Mouse (Mus musculus): ENCODE data around the gene Rpl10a.
"Not testable (repeated sequence)": the region's sequence is repeated elsewhere in the genome, so short reads cannot be mapped to it uniquely, and the experiment has no call there.

The Rpl10a gene

GRCm38 (mm10) chr17:28331241-28332112, 3.2 kb downstream of the Rpl10a start:
- no peak for DNase-seq

GRCm38 (mm10) chr17:28332113-28332914, 4.0 kb downstream of the Rpl10a start:
- no peak for DNase-seq

- no peak for DNase-seq
These were observed 4.8 kb downstream of the Rpl10a start for GRCm38 (mm10) chr17:28332915-28333546.

- DNase-seq = no peak
These were observed 7.0 kb downstream of the Rpl10a start for GRCm38 (mm10) chr17:28335267-28335666.

DNA sequence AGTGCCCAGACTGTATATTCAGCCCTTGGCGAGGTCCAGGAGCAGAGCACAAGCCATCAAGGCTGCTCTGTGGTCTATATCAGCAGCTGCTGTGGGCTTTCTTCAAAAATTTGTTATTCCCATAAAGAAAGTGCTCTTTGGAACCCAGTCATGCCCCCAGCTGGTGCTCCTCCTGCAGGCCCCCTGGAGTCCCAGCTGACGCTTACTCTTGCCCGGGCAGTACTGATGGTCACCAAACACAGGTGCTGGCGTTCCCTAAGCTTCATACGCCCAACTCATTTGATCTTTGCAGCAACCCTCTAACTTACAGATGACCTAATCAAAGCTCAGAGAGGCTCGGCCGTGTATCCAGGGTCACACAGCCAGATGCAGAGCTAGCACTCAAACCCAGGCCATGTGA, 9.3 kb downstream of the Rpl10a start:
- no peak for DNase-seq

DNA sequence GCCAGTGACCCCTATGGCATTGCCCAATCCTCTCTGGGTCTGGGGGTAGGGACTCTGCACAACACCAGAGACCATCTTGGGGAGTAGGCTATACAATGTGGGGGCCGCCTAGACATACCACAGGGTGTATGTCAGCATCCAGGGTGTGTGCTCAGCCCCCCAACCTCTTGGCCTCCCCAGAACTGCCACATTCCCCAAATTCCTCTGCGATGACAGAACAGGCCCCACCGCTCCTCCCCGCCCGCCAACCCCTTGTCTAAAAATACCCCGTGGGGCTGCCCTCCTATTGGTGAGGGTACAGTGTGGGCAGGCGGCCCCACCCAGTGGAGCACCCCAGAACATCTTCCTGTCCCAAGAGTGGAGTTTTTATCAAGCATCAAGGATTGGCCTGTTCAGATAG, 12.3 kb downstream of the Rpl10a start:
- no peak for DNase-seq

DNA sequence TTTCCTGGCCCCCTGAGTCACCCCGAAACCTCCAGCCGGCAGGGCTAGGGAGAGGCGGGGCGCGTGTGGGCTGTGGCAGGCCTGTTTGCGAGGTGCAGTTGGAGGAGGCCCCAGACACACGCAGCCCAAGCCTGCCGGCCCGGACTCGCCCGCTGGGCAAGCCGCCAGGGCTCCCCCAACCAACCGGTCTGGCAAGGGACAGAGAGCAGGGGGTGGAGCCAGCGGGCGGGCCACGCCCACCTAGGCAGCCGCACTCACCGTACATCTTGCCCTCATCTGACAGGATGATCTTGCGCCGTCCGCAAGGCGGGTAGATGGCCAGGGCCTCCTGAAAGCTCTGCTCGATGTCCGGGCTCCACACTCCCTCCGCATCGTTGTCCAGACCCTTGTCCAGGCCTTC, 12.8 kb downstream of the Rpl10a start:
- DNase-seq = peak; percentile 24

DNA sequence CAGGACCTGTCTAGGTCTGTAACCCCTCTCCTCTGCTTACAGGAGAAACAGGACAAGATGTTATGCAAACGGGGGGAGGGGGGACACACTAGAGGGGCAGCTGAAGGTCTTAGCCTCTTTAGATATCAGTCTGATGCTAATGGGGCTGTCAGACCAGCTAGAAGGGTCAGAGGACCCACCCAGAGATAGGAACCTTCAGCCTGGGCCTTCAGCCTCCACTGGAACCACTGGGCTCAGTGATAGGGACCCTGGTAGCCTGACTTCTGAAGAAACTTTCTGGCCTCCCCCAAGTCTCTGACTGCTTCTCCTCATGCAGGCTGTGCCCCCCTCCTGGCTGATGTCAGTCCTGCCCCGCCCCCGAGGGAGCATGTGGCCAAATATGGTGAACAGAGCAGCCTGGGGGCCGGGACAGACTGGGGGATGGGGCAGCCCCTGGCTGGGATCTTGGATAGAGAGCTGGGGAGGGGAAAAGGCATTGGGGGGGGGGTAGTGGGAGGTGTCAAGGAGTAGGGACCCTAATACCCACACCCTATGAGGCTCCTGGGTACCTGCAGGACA, 15.9 kb downstream of the Rpl10a start:
- DNase-seq = no peak

GRCm38 (mm10) chr17:28344670-28345069, 16.4 kb downstream of the Rpl10a start:
- DNase-seq = no peak

- DNase-seq = no peak
These were observed 17.0 kb downstream of the Rpl10a start for GRCm38 (mm10) chr17:28345271-28345721.

- DNase-seq = no peak
These were observed 17.6 kb downstream of the Rpl10a start for GRCm38 (mm10) chr17:28345882-28346281.

- DNase-seq = no peak
These were observed 19.1 kb downstream of the Rpl10a start for GRCm38 (mm10) chr17:28347327-28347726.

GRCm38 (mm10) chr17:28348211-28348610, 19.9 kb downstream of the Rpl10a start:
- no peak for DNase-seq

- no peak for DNase-seq
These were observed 21.1 kb downstream of the Rpl10a start for GRCm38 (mm10) chr17:28349264-28349880.

GRCm38 (mm10) chr17:28349901-28350465, 21.7 kb downstream of the Rpl10a start:
- DNase-seq = no peak

GRCm38 (mm10) chr17:28350466-28351352, 22.4 kb downstream of the Rpl10a start, which contains the start of gene Tead3:
TSS of gene Tead3 (minus strand) at chr17:28350817.
- DNase-seq = peak; percentile 83

DNA sequence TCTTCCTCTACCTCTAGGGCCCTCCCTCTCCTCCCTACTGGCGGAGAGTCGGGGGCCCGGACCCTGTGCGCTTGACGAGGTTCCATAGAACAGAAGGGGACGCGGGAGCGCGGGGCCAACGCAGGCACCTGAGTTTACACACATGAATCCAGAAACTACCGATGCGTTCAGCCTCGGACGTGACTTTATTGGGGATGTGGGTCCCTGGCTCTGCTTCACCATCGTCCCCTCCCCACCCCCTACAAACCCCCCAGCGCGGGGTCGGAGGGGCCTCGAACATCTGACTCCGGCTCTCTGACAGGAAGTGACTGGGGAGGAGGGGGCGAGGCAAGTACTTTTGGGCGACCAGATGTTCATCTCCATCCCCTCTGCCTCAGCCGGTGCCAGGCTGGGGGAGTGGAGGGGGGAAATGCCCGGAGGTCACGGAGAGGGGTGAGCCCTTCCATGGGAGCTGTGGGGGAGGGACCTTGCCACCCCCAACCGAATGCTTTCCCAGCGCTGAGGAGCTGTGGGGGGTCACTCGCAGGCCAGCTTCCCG, 23.2 kb downstream of the Rpl10a start:
- DNase-seq = peak; percentile 47

- DNase-seq = no peak
These were observed 23.7 kb downstream of the Rpl10a start for GRCm38 (mm10) chr17:28352018-28352417.

DNA sequence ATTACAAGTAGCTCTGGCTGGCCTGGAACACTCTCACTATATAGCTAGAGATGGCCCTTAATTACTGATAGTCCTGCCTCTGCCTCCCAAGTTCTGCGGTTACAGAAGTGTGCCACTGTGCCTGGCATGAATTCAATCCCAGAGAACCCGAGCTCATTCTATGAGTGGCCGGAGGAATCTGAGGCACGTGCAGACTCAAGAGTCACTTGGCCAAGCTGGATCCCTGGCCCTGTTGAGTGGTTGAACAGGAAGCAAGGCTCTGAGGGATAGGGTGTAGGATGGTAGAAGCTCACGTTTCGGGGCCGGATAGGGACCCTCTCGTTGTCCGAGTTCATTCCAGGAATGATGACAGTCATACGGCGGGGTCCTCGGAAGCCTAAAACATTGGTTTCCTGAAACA, 27.6 kb downstream of the Rpl10a start:
- no peak for DNase-seq

DNA sequence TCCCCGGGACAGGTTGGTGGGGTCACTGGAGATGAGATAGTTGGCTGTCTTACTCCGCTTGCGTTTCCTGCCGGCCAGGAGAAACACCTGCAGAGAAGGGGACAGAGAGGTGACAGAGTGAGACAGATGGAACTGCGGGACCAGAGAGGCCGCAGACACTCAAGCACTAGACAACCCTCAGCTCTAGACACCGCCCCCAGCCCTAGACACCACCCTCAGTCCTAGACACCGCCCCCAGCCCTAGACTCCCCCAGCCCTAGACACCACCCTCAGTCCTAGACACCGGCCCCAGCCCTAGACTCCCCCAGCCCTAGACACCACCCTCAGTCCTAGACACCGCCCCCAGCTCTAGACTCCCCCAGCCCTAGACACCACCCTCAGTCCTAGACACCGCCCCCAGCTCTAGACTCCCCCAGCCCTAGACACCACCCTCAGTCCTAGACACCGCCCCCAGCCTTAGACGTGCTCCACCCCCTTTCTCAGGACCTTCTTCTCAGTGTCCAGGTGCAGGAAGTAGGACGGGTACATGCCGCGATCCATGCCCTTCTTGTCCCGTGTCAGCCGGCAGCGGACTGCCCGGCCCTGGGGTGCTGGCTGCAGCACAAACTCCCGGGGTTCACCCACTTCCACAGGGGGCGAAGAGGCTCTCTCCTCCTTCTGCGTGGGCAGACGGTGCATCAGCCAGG, 30.4 kb downstream of the Rpl10a start:
- DNase-seq = not testable (repeated sequence)

Measured in thymus, postnatal 25 days (tissue).